Mouse (Mus musculus) olfactory bulb, adult 2 months (tissue): ENCODE measurements at regions not wholly inside any gene's neighbourhood (a gene's known extent, or its start where the extent isn't known, plus 50 kb on each side); places are given as distances from the start of the nearest gene placed in this dataset.

Experiments
- CTCF ChIP-seq: fragments of 200-500 bp; IDR thresholded peaks from 2 replicates; pipeline ENCODE4 v1.5.1; 2012; ENCODE audit warnings: low read depth, mild to moderate bottlenecking, low read length, moderate library complexity; ENCODE audit not compliant: insufficient read depth
- POLR2A ChIP-seq: fragments of 200-500 bp; IDR thresholded peaks from 2 replicates; pipeline ENCODE4 v1.6.1; 2012; ENCODE audit warnings: mild to moderate bottlenecking, low read depth, low read length, moderate library complexity; ENCODE audit not compliant: insufficient read depth

DNA sequence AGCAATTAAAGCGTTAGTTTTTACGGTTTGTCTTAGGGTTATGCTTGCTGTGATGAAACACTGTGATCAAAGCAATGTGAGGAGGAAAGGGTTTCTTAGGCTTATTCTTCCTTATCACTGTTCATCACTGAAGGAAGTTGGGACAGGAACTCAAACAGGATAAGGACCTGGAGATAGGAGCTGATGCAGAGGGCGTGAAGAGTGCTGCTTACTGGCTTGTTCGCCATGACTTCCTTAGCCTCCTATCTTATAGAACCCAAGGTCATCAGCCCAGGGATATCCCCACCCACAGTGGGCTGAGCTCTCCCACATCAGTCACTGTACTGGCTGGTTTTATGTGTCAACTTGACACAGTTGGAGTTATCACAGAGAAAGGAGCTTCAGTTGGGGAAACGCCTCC is 50.4 kb upstream of the Adra1d start:
- TF ChIP-seq CTCF (no peak), POLR2A (no peak)
